In genomic region chr2:104145983-104146382, GRCm38 (mm10) we compare ENCODE assay signal across 9 mouse cellular contexts. TPM values are rescaled to one million over a fixed set of nuclear protein-coding genes. Genes with fewer than 3 reads are reported as not detected.
DNase-seq lines count a peak whose midpoint lies in the region; ATAC-seq and TF ChIP-seq lines count a peak whose summit lies in the region.
"Had no signal": no experiment of that assay in that cellular context is flagged by ENCODE, and none has a peak within 500 bp of the region (broad histone marks: within the 10 kb centered on the region; RNA-seq: fewer than 3 reads in every experiment).

No protein-coding gene starts in this region.

- TF ChIP-seq CTCF in midbrain, postnatal 0 days (IDR thresholded peaks at IDR 0.05): peak; percentile 23; the same call in 1 of the 2 replicates
- no peak for TF ChIP-seq CTCF in cerebellum, adult 2 months (IDR thresholded peaks at IDR 0.05; ENCODE audit: borderline replicate concordance, insufficient read depth, low read depth, low read length)

- ATAC-seq in midbrain, postnatal 0 days (ENCODE audit: low FRiP score): no peak
- ATAC-seq in midbrain, embryonic 13.5 days: no peak
- ATAC-seq in megakaryocyte-erythroid progenitor cell, adult 5-6 weeks (replicated peaks; ENCODE audit: low FRiP score, low TSS enrichment, poor library complexity, severe bottlenecking): peak; percentile 70

- TF ChIP-seq POLR2A in cerebellum, adult 2 months (IDR thresholded peaks at IDR 0.05; ENCODE audit: borderline replicate concordance, insufficient read depth, low read length): no peak

- no peaks in the 10 kb centered on the region for H3K27me3 ChIP-seq in midbrain, postnatal 0 days (ENCODE audit: insufficient read depth, low read length)
- no peaks in the 10 kb centered on the region for H3K27me3 ChIP-seq in midbrain, embryonic 13.5 days
- H3K27me3 ChIP-seq in cerebellum, adult 2 months (ENCODE audit: control insufficient read depth, insufficient read depth, low read length): no peaks in the 10 kb centered on the region
- H3K27me3 ChIP-seq in midbrain, embryonic 10.5 days (ENCODE audit: low read depth, poor library complexity, severe bottlenecking): no peaks in the 10 kb centered on the region

- no peaks in the 10 kb centered on the region for H3K4me1 ChIP-seq in midbrain, postnatal 0 days (ENCODE audit: insufficient read depth, low read length)
- no peaks in the 10 kb centered on the region for H3K4me1 ChIP-seq in midbrain, embryonic 13.5 days (replicated peaks)
- peaks cover 16% of the 10 kb centered on the region for H3K4me1 ChIP-seq in cerebellum, adult 2 months (ENCODE audit: control insufficient read depth, insufficient read depth, low read length)
- peaks cover 4% of the 10 kb centered on the region; the same call in 1 of the 2 replicates for H3K4me1 ChIP-seq in midbrain, embryonic 10.5 days

- H3K27ac ChIP-seq in midbrain, postnatal 0 days (ENCODE audit: low read depth, low read length): no peak overlapping the region
- no peak overlapping the region for H3K27ac ChIP-seq in midbrain, embryonic 13.5 days
- no peak overlapping the region for H3K27ac ChIP-seq in cerebellum, adult 2 months (ENCODE audit: insufficient read depth, low read length)
- H3K27ac ChIP-seq in midbrain, embryonic 10.5 days (replicated peaks): no peak overlapping the region

- no peaks in the 10 kb centered on the region for H3K9me3 ChIP-seq in midbrain, postnatal 0 days (ENCODE audit: low read length)
- no peaks in the 10 kb centered on the region for H3K9me3 ChIP-seq in midbrain, embryonic 13.5 days
- H3K9me3 ChIP-seq in midbrain, embryonic 10.5 days (replicated peaks): no peaks in the 10 kb centered on the region

- peak; percentile 31 to 61 for DNase-seq in cerebellum, postnatal 14 days
- no peak for DNase-seq in cerebellum, adult 8-10 months
- no peak for DNase-seq in midbrain, postnatal 0 days (ENCODE audit: low spot score)
- DNase-seq in brain, adult 2 months (ENCODE audit: low read depth, low spot score): peak; percentile 85
- DNase-seq in cerebellum, adult 2 months: no peak
- no peak for DNase-seq in midbrain, embryonic 10.5 days (ENCODE audit: low spot score)

- H3K9ac ChIP-seq in midbrain, postnatal 0 days (replicated peaks; ENCODE audit: low read length, poor library complexity, severe bottlenecking): no peak overlapping the region
- H3K9ac ChIP-seq in midbrain, embryonic 13.5 days (replicated peaks): no peak overlapping the region

- no peak overlapping the region for H3K4me3 ChIP-seq in midbrain, postnatal 0 days (ENCODE audit: low read depth, low read length)
- H3K4me3 ChIP-seq in midbrain, embryonic 13.5 days (replicated peaks): no peak overlapping the region
- H3K4me3 ChIP-seq in cerebellum, adult 2 months (replicated peaks; ENCODE audit: insufficient read depth, low read depth, low read length): no peak overlapping the region
- H3K4me3 ChIP-seq in midbrain, embryonic 10.5 days: no peak overlapping the region

- H3K4me2 ChIP-seq in midbrain, postnatal 0 days (ENCODE audit: low read depth, low read length, poor library complexity, severe bottlenecking): no peak overlapping the region
- no peak overlapping the region for H3K4me2 ChIP-seq in midbrain, embryonic 13.5 days (replicated peaks)

- 60% methylated on average over 1 of the region's 1 CpGs for WGBS in midbrain, postnatal 0 days
- 82% methylated on average over 1 of the region's 1 CpGs for WGBS in midbrain, embryonic 13.5 days
- 50% methylated on average over 1 of the region's 1 CpGs for WGBS in cerebellum, adult 2 months
- WGBS in midbrain, embryonic 10.5 days: 80% methylated on average over 1 of the region's 1 CpGs

- H3K36me3 ChIP-seq in midbrain, postnatal 0 days (ENCODE audit: insufficient read depth, low read length): peaks cover 13% of the 10 kb centered on the region
- H3K36me3 ChIP-seq in midbrain, embryonic 13.5 days: peaks cover 7% of the 10 kb centered on the region; the same call in 1 of the 2 replicates
- H3K36me3 ChIP-seq in midbrain, embryonic 10.5 days: no peaks in the 10 kb centered on the region

RNA-seq across cellular contexts. Expression of gene A930018P22Rik, which starts 23.4 kb away (rescaled TPM):
- total RNA-seq in midbrain, postnatal 0 days (2014; rRNA removed): not detected in 2 replicates
- 0.26 TPM in 1 of 2 replicates, not detected in the other for polyA plus RNA-seq in midbrain, postnatal 0 days (2015; fragmentation: Nextera tagmentation; extraction: Ambion mirVana)
- polyA plus RNA-seq in midbrain, embryonic 13.5 days (2015; fragmentation: Nextera tagmentation; extraction: Ambion mirVana): not detected in 2 replicates
- total RNA-seq in megakaryocyte-erythroid progenitor cell, adult 5-6 weeks (2014; fragmentation: Nextera tagmentation): 0.42 TPM in 1 of 2 replicates, not detected in the other
- not detected in 2 replicates for total RNA-seq in megakaryocyte-erythroid progenitor cell, adult 5-6 weeks (2017)
- polyA plus RNA-seq in cerebellum, adult 2 months (2012; rRNA removed): 0.18 TPM in 1 of 2 replicates, not detected in the other
- 0.25 TPM in 1 of 2 replicates, not detected in the other for polyA plus RNA-seq in midbrain, embryonic 10.5 days (2016; fragmentation: Nextera tagmentation; extraction: Ambion mirVana)
- polyA plus RNA-seq: heart, embryonic 14.5 days had no signal

RNA-seq across cellular contexts. Expression of gene Cd59a, which starts 50.4 kb away (rescaled TPM):
- 3.2 and 5.7 TPM in 2 replicates for total RNA-seq in midbrain, postnatal 0 days (2014; rRNA removed)
- 13.1 and 14.6 TPM in 2 replicates for polyA plus RNA-seq in midbrain, postnatal 0 days (2015; fragmentation: Nextera tagmentation; extraction: Ambion mirVana)
- polyA plus RNA-seq in midbrain, embryonic 13.5 days (2015; fragmentation: Nextera tagmentation; extraction: Ambion mirVana): 13.5 and 13.7 TPM in 2 replicates
- total RNA-seq in megakaryocyte-erythroid progenitor cell, adult 5-6 weeks (2014; fragmentation: Nextera tagmentation): 8.8 and 21.7 TPM in 2 replicates
- total RNA-seq in megakaryocyte-erythroid progenitor cell, adult 5-6 weeks (2017): 24.2 and 25.3 TPM in 2 replicates
- 37.0 and 42.4 TPM in 2 replicates for polyA plus RNA-seq in cerebellum, adult 2 months (2012; rRNA removed)
- 25.5 and 26.5 TPM in 2 replicates for polyA plus RNA-seq in midbrain, embryonic 10.5 days (2016; fragmentation: Nextera tagmentation; extraction: Ambion mirVana)

Comparison
In these comparisons a context has a peak if more than half of its experiments do, and no peak if none do; other contexts are left out.
1. DNase-seq: peak in cerebellum, postnatal 14 days (2 of 2) and brain, adult 2 months (single experiment); none in cerebellum, adult 8-10 months (single experiment), midbrain, postnatal 0 days (single experiment), cerebellum, adult 2 months (0 of 2) and midbrain, embryonic 10.5 days (single experiment).